Mouse (Mus musculus) adrenal gland, adult 18-20 months (tissue): ENCODE measurements around the gene Med12l. TPM values are rescaled to one million over a fixed set of nuclear protein-coding genes. Genes with fewer than 3 reads are reported as not detected.

ENCODE experiments used
- total RNA-seq, 2 experiments: library from RNA; stranded (reverse); gene quantifications; 1 replicate in 1 of 2; 2 replicates in 1 of 2; pipeline ENCODE4 v1.2.3; 2021

Med12l gene
- total RNA-seq, 2 experiments from 2014 or later: 10.6 to 13.1 TPM

Other genes with a start within 250 kb of the Med12l start
- not detected for gene Mindy4b-ps, start 183.5 kb upstream of the Med12l start, total RNA-seq
- not detected for gene Clrn1, start 120.5 kb upstream of the Med12l start, total RNA-seq
- gene Gpr171, start 96.0 kb downstream of the Med12l start, total RNA-seq: under 1 TPM; 0.40 to 0.64 TPM
- gene P2ry14, start 147.8 kb downstream of the Med12l start, total RNA-seq: 10 to 100 TPM; 17.2 to 17.9 TPM
- gene Gpr87, start 189.3 kb downstream of the Med12l start, total RNA-seq: not detected
- 1 to 10 TPM in 1 of 2 experiments, under 1 TPM in 1; 0.80 to 1.2 TPM for gene P2ry13, start 205.1 kb downstream of the Med12l start, total RNA-seq